Mouse (Mus musculus) lung, adult 2 months (tissue): ENCODE data around the gene Espnl.

Source experiments
- CTCF ChIP-seq: fragments of 200-500 bp; IDR thresholded peaks from 2 replicates; pipeline ENCODE4 v1.5.1; 2011; ENCODE audit warnings: mild to moderate bottlenecking, low read length, control low read depth; ENCODE audit not compliant: insufficient read depth
- POLR2A ChIP-seq: fragments of 200-500 bp; IDR thresholded peaks from 2 replicates; pipeline ENCODE4 v1.6.1; 2011; ENCODE audit warnings: low read depth, mild to moderate bottlenecking, control low read depth, low read length, borderline replicate concordance; ENCODE audit errors: extremely low read depth

- TF ChIP-seq CTCF (no peak), POLR2A (no peak)
Observed at GRCm38 (mm10) chr1:91373414-91373835, 51.5 kb downstream of the Espnl start.
